Mouse (Mus musculus) intestine, embryonic 16.5 days (tissue): ENCODE measurements around the gene Rxrg. TPM values are rescaled to one million over a fixed set of nuclear protein-coding genes. Genes with fewer than 3 reads are reported as not detected.
A peak's percentile ranks its signal among the peaks of the same experiment; 100 is the strongest.

ENCODE experiments used
- ATAC-seq: fragments of 200-750 bp; cut with Nextera tagmentation; 2 replicates; pipeline ENCODE4 v1.8.0; 2017; ENCODE audit warnings: moderate TSS enrichment, moderate library complexity
- H3K27ac ChIP-seq: fragments of 300-500 bp; sonication (generic); 2 replicates; pipeline ENCODE4 v1.5.1; 2014; ENCODE audit warnings: mild to moderate bottlenecking, low read length
- H3K27me3 ChIP-seq: fragments of 300-500 bp; sonication (generic); replicated peaks from 2 replicates; pipeline ENCODE4 v1.6.1; 2014; ENCODE audit warnings: low read length, control low read depth, mixed read lengths; ENCODE audit not compliant: control insufficient read depth, insufficient read depth
- H3K36me3 ChIP-seq: fragments of 300-500 bp; sonication (generic); 2 replicates; pipeline ENCODE4 v1.6.1; 2014; ENCODE audit warnings: low read length, control low read depth; ENCODE audit not compliant: control insufficient read depth, insufficient read depth
- H3K4me1 ChIP-seq: fragments of 300-500 bp; sonication (generic); 2 replicates; pipeline ENCODE4 v1.6.1; 2014; ENCODE audit warnings: low read length, control low read depth, mixed read lengths; ENCODE audit not compliant: control insufficient read depth, insufficient read depth
- H3K4me2 ChIP-seq: fragments of 300-500 bp; sonication (generic); 2 replicates; pipeline ENCODE4 v1.6.1; 2014; ENCODE audit warnings: low read depth, low read length, control low read depth
- H3K4me3 ChIP-seq: fragments of 300-500 bp; sonication (generic); 2 replicates; pipeline ENCODE4 v1.5.1; 2014; ENCODE audit warnings: mild to moderate bottlenecking, low read length
- H3K9ac ChIP-seq: fragments of 300-500 bp; sonication (generic); 2 replicates; pipeline ENCODE4 v1.6.1; 2014; ENCODE audit warnings: low read depth, low read length
- H3K9me3 ChIP-seq: fragments of 300-500 bp; sonication (generic); 2 replicates; pipeline ENCODE4 v1.6.1; 2016; ENCODE audit warnings: low read length, control low read depth; ENCODE audit not compliant: control insufficient read depth
- WGBS: fragments of 180-500 bp; shearing (Covaris S2); extraction: QIAGEN DNeasy Blood & Tissue Kit; methylation state at CpG from one replicate; pipeline ENCODE4 v1.1.7; 2014; 5-methylcytosine and 5-hydroxymethylcytosine counted together
- polyA plus RNA-seq: library from polyadenylated mRNA; unstranded; fragments of >200 nt; fragmentation: Nextera tagmentation; extraction: Ambion mirVana; gene quantifications from 2 replicates; pipeline ENCODE4 v1.2.1, GENCODE M21; 2015

The Rxrg gene
- polyA plus RNA-seq = 0.87 and 1.3 TPM in 2 replicates

- ATAC-seq = peak; percentile 89
- H3K27me3 ChIP-seq = peaks cover 13% of the 10 kb centered on the region; the same call in 1 of the 2 replicates
- H3K9ac ChIP-seq = peak within 1 kb of the TSS; percentile 56
- H3K27ac ChIP-seq = no peak within 1 kb of the TSS
- H3K9me3 ChIP-seq = no peaks in the 10 kb centered on the region
- H3K4me1 ChIP-seq = 0 out of 2 replicates have a peak, but pooled peaks cover 4% of the 10 kb centered on the region
- WGBS = 1% methylated on average over 40 of the region's 40 CpGs
- peak within 1 kb of the TSS; percentile 45 for H3K4me3 ChIP-seq
- no peaks in the 10 kb centered on the region for H3K36me3 ChIP-seq
- H3K4me2 ChIP-seq = peak within 1 kb of the TSS; percentile 69
Measured at GRCm38 (mm10) chr1:167598255-167599081, at the start of gene Rxrg. Rxrg (plus strand) TSS chr1:167598384.

GRCm38 (mm10) chr1:167549324-167549723 lies 48.9 kb upstream of the Rxrg start:
- Histone ChIP-seq H3K27ac (no peak overlapping the region), H3K36me3 (no peaks in the 10 kb centered on the region), H3K4me1 (peaks cover 4% of the 10 kb centered on the region; the same call in 1 of the 2 replicates), H3K27me3 (no peaks in the 10 kb centered on the region), H3K9me3 (no peaks in the 10 kb centered on the region), H3K4me3 (no peak overlapping the region), H3K4me2 (no peak overlapping the region), H3K9ac (no peak overlapping the region)
- 39% methylated on average over 6 of the region's 6 CpGs for WGBS
- ATAC-seq = no peak

GRCm38 (mm10) chr1:167551601-167552000 lies 46.6 kb upstream of the Rxrg start:
- no peak overlapping the region for H3K4me2 ChIP-seq
- H3K27me3 ChIP-seq = no peaks in the 10 kb centered on the region
- WGBS = 24% methylated on average over 5 of the region's 5 CpGs
- no peak for ATAC-seq
- H3K4me3 ChIP-seq = no peak overlapping the region
- H3K9ac ChIP-seq = no peak overlapping the region
- no peaks in the 10 kb centered on the region for H3K36me3 ChIP-seq
- H3K4me1 ChIP-seq = peaks cover 4% of the 10 kb centered on the region; the same call in 1 of the 2 replicates
- no peaks in the 10 kb centered on the region for H3K9me3 ChIP-seq
- H3K27ac ChIP-seq = no peak overlapping the region

GRCm38 (mm10) chr1:167553959-167554526 lies 44.1 kb upstream of the Rxrg start:
- Histone ChIP-seq H3K4me3 (no peak overlapping the region), H3K27me3 (no peaks in the 10 kb centered on the region), H3K4me2 (no peak overlapping the region), H3K9me3 (no peaks in the 10 kb centered on the region), H3K4me1 (peaks cover 4% of the 10 kb centered on the region; the same call in 1 of the 2 replicates), H3K27ac (no peak overlapping the region), H3K9ac (no peak overlapping the region), H3K36me3 (no peaks in the 10 kb centered on the region)
- no peak for ATAC-seq
- 55% methylated on average over 6 of the region's 6 CpGs for WGBS

- no peak overlapping the region for H3K4me2 ChIP-seq
- no peak overlapping the region for H3K9ac ChIP-seq
- H3K9me3 ChIP-seq = no peaks in the 10 kb centered on the region
- H3K4me1 ChIP-seq = no peaks in the 10 kb centered on the region
- no peaks in the 10 kb centered on the region for H3K36me3 ChIP-seq
- H3K27me3 ChIP-seq = no peaks in the 10 kb centered on the region
- WGBS = 70% methylated on average over 2 of the region's 2 CpGs
- H3K4me3 ChIP-seq = no peak overlapping the region
- no peak for ATAC-seq
- H3K27ac ChIP-seq = no peak overlapping the region
Measured at GRCm38 (mm10) chr1:167566571-167566970, 31.6 kb upstream of the Rxrg start.

GRCm38 (mm10) chr1:167579131-167579530 lies 19.1 kb upstream of the Rxrg start:
- no peaks in the 10 kb centered on the region for H3K4me1 ChIP-seq
- no peaks in the 10 kb centered on the region for H3K36me3 ChIP-seq
- H3K9ac ChIP-seq = no peak overlapping the region
- no peaks in the 10 kb centered on the region for H3K9me3 ChIP-seq
- ATAC-seq = no peak
- no peaks in the 10 kb centered on the region for H3K27me3 ChIP-seq
- 79% methylated on average over 3 of the region's 3 CpGs for WGBS
- no peak overlapping the region for H3K4me2 ChIP-seq
- no peak overlapping the region for H3K4me3 ChIP-seq
- no peak overlapping the region for H3K27ac ChIP-seq

- Histone ChIP-seq H3K27me3 (no peaks in the 10 kb centered on the region), H3K4me3 (no peak overlapping the region), H3K4me2 (no peak overlapping the region), H3K9me3 (no peaks in the 10 kb centered on the region), H3K9ac (no peak overlapping the region), H3K27ac (no peak overlapping the region), H3K4me1 (no peaks in the 10 kb centered on the region), H3K36me3 (no peaks in the 10 kb centered on the region)
- WGBS = 58% methylated on average over 6 of the region's 6 CpGs
- ATAC-seq = no peak
Measured at GRCm38 (mm10) chr1:167583195-167583594, 15.0 kb upstream of the Rxrg start.

- Histone ChIP-seq H3K27me3 (no peaks in the 10 kb centered on the region), H3K27ac (no peak overlapping the region), H3K9ac (no peak overlapping the region), H3K9me3 (no peaks in the 10 kb centered on the region), H3K4me2 (no peak overlapping the region), H3K4me3 (no peak overlapping the region), H3K36me3 (no peaks in the 10 kb centered on the region), H3K4me1 (no peaks in the 10 kb centered on the region)
- no peak for ATAC-seq
- 54% methylated on average over 12 of the region's 12 CpGs for WGBS
Measured at GRCm38 (mm10) chr1:167583888-167584287, 14.3 kb upstream of the Rxrg start.

GRCm38 (mm10) chr1:167588747-167589558 lies 9.2 kb upstream of the Rxrg start:
- H3K27ac ChIP-seq = no peak overlapping the region
- no peaks in the 10 kb centered on the region for H3K36me3 ChIP-seq
- H3K9ac ChIP-seq = no peak overlapping the region
- no peaks in the 10 kb centered on the region for H3K27me3 ChIP-seq
- H3K4me3 ChIP-seq = no peak overlapping the region
- H3K9me3 ChIP-seq = no peaks in the 10 kb centered on the region
- no peak overlapping the region for H3K4me2 ChIP-seq
- ATAC-seq = no peak
- WGBS = 84% methylated on average over 16 of the region's 16 CpGs
- no peaks in the 10 kb centered on the region for H3K4me1 ChIP-seq
